Mouse (Mus musculus): ENCODE measurements at regions not wholly inside any gene's neighbourhood (a gene's known extent, or its start where the extent isn't known, plus 50 kb on each side); places are given as distances from the start of the nearest gene placed in this dataset.

DNA sequence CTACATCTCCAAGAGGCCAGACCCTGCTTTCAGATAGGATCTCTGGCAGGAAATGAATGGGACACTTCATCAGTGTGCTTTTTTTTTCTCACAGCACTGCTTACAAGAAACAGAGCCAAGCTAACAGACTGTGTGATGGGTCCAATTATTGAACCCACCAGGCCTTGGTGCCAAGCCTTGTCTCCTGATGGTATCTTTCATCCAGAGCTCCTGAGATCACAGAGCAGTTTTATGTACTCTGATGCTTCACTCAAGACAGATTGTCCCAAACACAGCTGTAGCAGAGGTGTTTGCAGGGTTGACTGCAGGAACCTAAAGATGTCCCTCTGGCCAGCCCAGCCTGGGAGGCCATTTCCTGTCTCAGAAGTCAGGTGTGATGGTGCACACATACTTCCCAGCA is 179.9 kb downstream of the Xxylt1 start:
- TF ChIP-seq CTCF (IDR thresholded peaks at IDR 0.05; ENCODE audit: control insufficient read depth, insufficient read depth, insufficient read length) (no peak), CEBPB (IDR thresholded peaks at IDR 0.05; ENCODE audit: low read depth) (no peak), MYOG (IDR thresholded peaks at IDR 0.05; ENCODE audit: control insufficient read depth, extremely low read depth, insufficient read length) (no peak), FOSL1 (IDR thresholded peaks at IDR 0.05; ENCODE audit: insufficient read depth, low read length, poor library complexity, severe bottlenecking) (no peak), MAX (IDR thresholded peaks at IDR 0.05) (no peak)

Measured in C2C12 (cell line).